Mouse (Mus musculus) lung, embryonic 14.5 days (tissue): ENCODE results near the gene Tnrc6b. TPM values are rescaled to one million over a fixed set of nuclear protein-coding genes. Genes with fewer than 3 reads are reported as not detected.
A peak's percentile ranks its signal among the peaks of the same experiment; 100 is the strongest.

Experiments used
- ATAC-seq: fragments of 200-750 bp; cut with Nextera tagmentation; 2 replicates; pipeline ENCODE4 v1.8.0; 2017; ENCODE audit warnings: mild to moderate bottlenecking, moderate TSS enrichment, moderate library complexity; ENCODE audit not compliant: insufficient read depth
- DNase-seq: peaks from one replicate; pipeline ENCODE4 v3.0.0-alpha.2; 2015
- H3K27ac ChIP-seq: fragments of 300-500 bp; sonication (generic); 2 replicates; pipeline ENCODE4 v1.5.1; 2014; ENCODE audit warnings: low read depth, mild to moderate bottlenecking, moderate library complexity
- H3K27me3 ChIP-seq: fragments of 300-500 bp; sonication (generic); 2 replicates; pipeline ENCODE4 v1.6.1; 2014; ENCODE audit warnings: low read length, control low read depth; ENCODE audit not compliant: insufficient read depth
- H3K36me3 ChIP-seq: fragments of 300-500 bp; sonication (generic); 2 replicates; pipeline ENCODE4 v1.6.1; 2014; ENCODE audit warnings: control low read depth; ENCODE audit not compliant: insufficient read depth
- H3K4me1 ChIP-seq: fragments of 300-500 bp; sonication (generic); 2 replicates; pipeline ENCODE4 v1.6.1; 2014; ENCODE audit warnings: antibody characterized with exemption, control low read depth; ENCODE audit not compliant: insufficient read depth
- H3K4me2 ChIP-seq: fragments of 300-500 bp; sonication (generic); 2 replicates; pipeline ENCODE4 v1.6.1; 2014; ENCODE audit warnings: mild to moderate bottlenecking
- H3K4me3 ChIP-seq: fragments of 300-500 bp; sonication (generic); 2 replicates; pipeline ENCODE4 v1.5.1; 2014; ENCODE audit warnings: low read depth, low read length
- H3K9ac ChIP-seq: fragments of 300-500 bp; sonication (generic); 2 replicates; pipeline ENCODE4 v1.6.1; 2014
- H3K9me3 ChIP-seq: fragments of 300-500 bp; sonication (generic); 2 replicates; pipeline ENCODE4 v1.6.1; 2016; ENCODE audit warnings: low read depth, low read length, control low read depth
- CTCF ChIP-seq: IDR thresholded peaks from 2 replicates; pipeline ENCODE4 v1.5.1; 2016; ENCODE audit warnings: antibody characterized with exemption, low read depth
- WGBS: fragments of 180-500 bp; shearing (Covaris S2); extraction: QIAGEN DNeasy Blood & Tissue Kit; methylation state at CpG from one replicate; pipeline ENCODE4 v1.1.7; 2014; 5-methylcytosine and 5-hydroxymethylcytosine counted together
- polyA plus RNA-seq: library from polyadenylated mRNA; unstranded; fragments of >200 nt; fragmentation: Nextera tagmentation; extraction: Ambion mirVana; gene quantifications from 2 replicates; pipeline ENCODE4 v1.2.1, GENCODE M21; 2014

Tnrc6b gene
- polyA plus RNA-seq, 1 experiment from 2014 or later: 17.5 TPM

GRCm38 (mm10) chr15:80936686-80937085 is 225.6 kb downstream of the Tnrc6b start:
- DNase-seq (peak; percentile 51), ATAC-seq (peak; percentile 70)
- WGBS: 66% methylated on average over 3 of the region's 3 CpGs
- Histone ChIP-seq H3K4me1 (no peaks in the 10 kb centered on the region), H3K27ac (no peak overlapping the region), H3K4me3 (no peak overlapping the region), H3K36me3 (peaks cover 49% of the 10 kb centered on the region), H3K9me3 (no peaks in the 10 kb centered on the region), H3K9ac (no peak overlapping the region), H3K4me2 (no peak overlapping the region), H3K27me3 (no peaks in the 10 kb centered on the region)
- no peak for TF ChIP-seq CTCF

GRCm38 (mm10) chr15:80938615-80939014 is 227.5 kb downstream of the Tnrc6b start:
- no peak for TF ChIP-seq CTCF
- DNase-seq: no peak
- H3K4me2 ChIP-seq: no peak overlapping the region
- 77% methylated on average over 4 of the region's 4 CpGs for WGBS
- peaks cover 37% of the 10 kb centered on the region for H3K36me3 ChIP-seq
- H3K9me3 ChIP-seq: no peaks in the 10 kb centered on the region
- H3K27me3 ChIP-seq: no peaks in the 10 kb centered on the region
- no peak for ATAC-seq
- no peaks in the 10 kb centered on the region for H3K4me1 ChIP-seq
- no peak overlapping the region for H3K9ac ChIP-seq
- H3K4me3 ChIP-seq: no peak overlapping the region
- H3K27ac ChIP-seq: no peak overlapping the region

- H3K4me2 ChIP-seq: no peak overlapping the region
- no peaks in the 10 kb centered on the region for H3K4me1 ChIP-seq
- no peak overlapping the region for H3K4me3 ChIP-seq
- no peak for TF ChIP-seq CTCF
- no peak overlapping the region for H3K9ac ChIP-seq
- WGBS: 85% methylated on average over 5 of the region's 5 CpGs
- H3K27ac ChIP-seq: no peak overlapping the region
- no peak for ATAC-seq
- DNase-seq: no peak
- H3K36me3 ChIP-seq: peaks cover 34% of the 10 kb centered on the region; the same call in 1 of the 2 replicates
- no peaks in the 10 kb centered on the region for H3K27me3 ChIP-seq
- no peaks in the 10 kb centered on the region for H3K9me3 ChIP-seq
These were observed 228.3 kb downstream of the Tnrc6b start for GRCm38 (mm10) chr15:80939401-80939800.

DNA sequence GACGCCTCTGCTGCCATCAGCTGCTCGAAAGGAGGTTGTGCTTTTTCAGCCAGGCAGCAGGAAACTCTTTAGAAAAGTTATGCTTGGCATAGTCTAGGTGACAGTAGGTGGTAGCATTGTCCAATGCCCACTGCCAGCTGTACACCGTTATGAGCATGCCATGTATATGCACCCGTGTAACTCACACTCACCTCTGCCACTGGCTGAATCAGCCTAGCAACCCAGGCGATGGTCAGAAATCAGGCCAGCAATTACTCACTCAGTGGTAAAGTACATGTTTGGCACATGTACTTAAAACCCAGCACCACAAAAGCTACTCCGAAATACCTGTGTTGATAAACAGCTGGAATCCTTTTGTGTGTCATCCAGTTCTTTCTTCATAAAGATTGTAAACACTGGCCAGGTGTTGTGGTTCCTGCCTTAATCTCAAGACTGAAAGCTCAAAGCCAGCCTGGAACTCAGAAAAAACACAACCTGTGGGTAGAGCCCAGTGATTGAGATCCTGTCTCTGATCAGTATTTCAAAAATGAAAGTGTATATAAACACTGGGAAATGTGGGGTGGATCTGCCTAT is 230.4 kb downstream of the Tnrc6b start:
- 78% methylated on average over 6 of the region's 6 CpGs for WGBS
- ATAC-seq: no peak
- Histone ChIP-seq H3K4me1 (no peaks in the 10 kb centered on the region), H3K27me3 (no peaks in the 10 kb centered on the region), H3K4me2 (no peak overlapping the region), H3K36me3 (0 out of 2 replicates have a peak, but pooled peaks cover 21% of the 10 kb centered on the region), H3K9me3 (no peaks in the 10 kb centered on the region), H3K4me3 (no peak overlapping the region), H3K27ac (no peak overlapping the region), H3K9ac (no peak overlapping the region)
- no peak for TF ChIP-seq CTCF
- DNase-seq: no peak

GRCm38 (mm10) chr15:80945851-80946250 is 234.7 kb downstream of the Tnrc6b start:
- H3K4me2 ChIP-seq: no peak overlapping the region
- H3K36me3 ChIP-seq: 0 out of 2 replicates have a peak, but pooled peaks cover 7% of the 10 kb centered on the region
- peak; percentile 56 for TF ChIP-seq CTCF
- no peaks in the 10 kb centered on the region for H3K27me3 ChIP-seq
- no peaks in the 10 kb centered on the region for H3K9me3 ChIP-seq
- no peak overlapping the region for H3K27ac ChIP-seq
- no peak overlapping the region for H3K9ac ChIP-seq
- 49% methylated on average over 3 of the region's 3 CpGs for WGBS
- ATAC-seq (no peak), DNase-seq (peak; percentile 52)
- no peak overlapping the region for H3K4me3 ChIP-seq
- peaks cover 3% of the 10 kb centered on the region for H3K4me1 ChIP-seq

DNA sequence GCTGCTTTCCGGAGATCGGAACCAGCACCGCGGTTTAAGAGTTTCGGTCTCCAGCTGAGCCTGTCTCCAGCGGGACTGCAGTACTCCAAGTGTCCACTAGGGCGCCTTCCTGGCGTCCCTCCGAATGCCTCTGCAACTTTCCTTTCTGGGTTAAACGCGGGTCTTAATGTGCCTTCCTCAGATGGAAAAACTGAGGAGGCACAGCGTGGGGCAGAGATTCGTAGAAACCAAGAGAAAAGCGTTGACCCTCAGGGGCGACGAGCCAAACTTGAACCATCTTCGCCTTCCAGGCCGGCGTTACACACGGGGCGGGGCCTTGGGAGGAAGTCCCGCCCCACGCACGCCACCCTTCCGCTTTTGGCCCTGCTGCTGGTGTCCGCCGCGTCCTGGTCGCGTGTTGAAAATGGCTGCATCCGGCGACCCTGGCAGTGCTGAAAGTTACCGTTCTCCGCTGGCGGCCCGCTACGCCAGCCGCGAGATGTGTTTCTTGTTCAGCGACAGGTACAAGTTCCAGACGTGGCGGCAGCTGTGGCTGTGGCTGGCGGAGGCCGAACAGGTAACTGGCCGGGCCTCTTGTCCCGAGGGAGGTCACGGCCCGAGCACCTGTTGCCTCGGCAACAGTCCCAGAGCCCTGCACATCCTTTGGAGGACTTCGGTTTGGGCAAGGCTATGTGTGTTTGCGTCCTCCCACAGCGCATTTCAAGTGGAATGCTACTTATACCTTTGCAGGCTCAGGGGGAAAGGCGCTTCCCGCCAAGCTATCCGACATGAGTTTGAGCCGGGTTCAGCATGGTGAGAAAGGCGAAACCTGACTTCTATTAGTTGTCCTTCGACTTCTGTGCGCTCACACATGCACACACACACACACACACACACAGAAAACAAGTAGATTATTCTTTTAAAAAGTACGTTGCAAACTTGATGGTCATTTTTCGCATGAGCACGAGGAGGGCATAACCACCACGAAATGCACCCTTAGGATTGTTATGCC is 237.3 kb downstream of the Tnrc6b start, which contains the start of gene Adsl:
TSS of gene Adsl (plus strand) at position 346 of the 991 bp plus-strand sequence.
- ATAC-seq: peak; percentile 95
- WGBS: under 1% methylated on average over 63 of the region's 63 CpGs

DNA sequence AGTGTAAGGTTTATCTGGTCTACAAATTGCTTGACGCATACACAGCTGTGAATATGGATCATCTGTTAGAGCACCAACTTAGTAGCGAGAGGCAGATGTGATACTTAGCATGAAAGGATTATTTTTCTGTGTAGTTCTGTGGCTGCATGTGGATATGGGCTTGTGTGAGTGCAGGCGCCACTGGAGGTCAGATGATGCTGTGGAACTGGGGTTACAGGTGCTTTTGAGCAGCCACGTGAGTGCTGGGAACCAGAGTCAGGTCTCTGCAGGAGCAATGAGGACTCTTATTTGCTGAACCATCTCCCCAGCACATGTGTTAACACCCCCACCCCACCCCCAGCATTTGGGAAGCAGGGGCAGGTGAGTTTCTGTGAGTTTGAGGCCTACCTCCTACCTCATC is 238.3 kb downstream of the Tnrc6b start:
- Histone ChIP-seq H3K4me2 (peak overlapping the region; percentile 66), H3K27ac (no peak overlapping the region), H3K27me3 (no peaks in the 10 kb centered on the region), H3K36me3 (peaks cover 25% of the 10 kb centered on the region), H3K9ac (peak overlapping the region; percentile 58), H3K9me3 (no peaks in the 10 kb centered on the region), H3K4me3 (peak overlapping the region; percentile 68), H3K4me1 (peaks cover 3% of the 10 kb centered on the region)
- TF ChIP-seq CTCF: no peak
- no peak for DNase-seq
- WGBS: 37% methylated on average over 4 of the region's 4 CpGs
- no peak for ATAC-seq

More for the DNA sequence above, 237.3 kb downstream of the Tnrc6b start, which contains the start of gene Adsl:
- no peaks in the 10 kb centered on the region for H3K27me3 ChIP-seq
- peak within 1 kb of the TSS; percentile 58 for H3K9ac ChIP-seq
- H3K36me3 ChIP-seq: peaks cover 15% of the 10 kb centered on the region
- H3K9me3 ChIP-seq: no peaks in the 10 kb centered on the region
- peak; percentile 96 for DNase-seq
- H3K27ac ChIP-seq: peak within 1 kb of the TSS; percentile 83
- H3K4me1 ChIP-seq: peaks cover 3% of the 10 kb centered on the region
- TF ChIP-seq CTCF: peak; percentile 96
- H3K4me2 ChIP-seq: peak within 1 kb of the TSS; percentile 66
- peak within 1 kb of the TSS; percentile 68 for H3K4me3 ChIP-seq
